Mouse (Mus musculus) heart, adult 10 weeks (tissue): ENCODE data around the gene Nanos2. TPM values are rescaled to one million over a fixed set of nuclear protein-coding genes. Genes with fewer than 3 reads are reported as not detected.

Source experiments
- polyA plus RNA-seq: library from polyadenylated mRNA; stranded (reverse); fragments of 350-450 nt; fragmentation: Illumina TruSeq; extraction: RNeasy Lipid Tissue Mini Kit (QIAGEN cat#74804); gene quantifications from one replicate; pipeline ENCODE4 v1.2.3, GENCODE M21; 2014; ENCODE audit warnings: low read depth, low replicate concordance

The Nanos2 gene
- not detected for polyA plus RNA-seq

GRCm38 (mm10) chr7:18987100-18987499 is at the start of gene Nanos2:
Gene Nanos2 (plus strand): TSS chr7:18987400.

GRCm38 (mm10) chr7:18990601-18991295 is 3.5 kb downstream of the Nanos2 start, which contains the start of gene Mypop:
Gene Mypop (plus strand): TSS chr7:18991245.

GRCm38 (mm10) chr7:19003902-19004630 is 16.9 kb downstream of the Nanos2 start, which contains the start of gene Irf2bp1:
Gene Irf2bp1 (plus strand): TSS chr7:19004044.

GRCm38 (mm10) chr7:19023357-19023814 is 36.2 kb downstream of the Nanos2 start, which contains the start of gene Foxa3:
Gene Foxa3 (minus strand): TSS chr7:19023538.

GRCm38 (mm10) chr7:19024096-19024506 is 36.9 kb downstream of the Nanos2 start, which contains the start of gene Sympk:
Gene Sympk (plus strand): TSS chr7:19024377.

Other genes starting within 250 kb of the Nanos2 start
- gene Psg19, start 188.9 kb upstream of the Nanos2 start, polyA plus RNA-seq: not detected
- not detected for gene Psg17, start 165.8 kb upstream of the Nanos2 start, polyA plus RNA-seq
- gene Mill2, start 147.4 kb upstream of the Nanos2 start, polyA plus RNA-seq: 8.8 TPM
- not detected for gene Pglyrp1, start 116.1 kb upstream of the Nanos2 start, polyA plus RNA-seq
- 16.2 TPM for gene Ccdc61, start 77.0 kb upstream of the Nanos2 start, polyA plus RNA-seq
- 2.2 TPM for gene Nova2, start 61.5 kb upstream of the Nanos2 start, polyA plus RNA-seq
- gene Mypop, start 3.8 kb downstream of the Nanos2 start, polyA plus RNA-seq: 3.9 TPM
- 15.7 TPM for gene Irf2bp1, start 16.6 kb downstream of the Nanos2 start, polyA plus RNA-seq
- gene Foxa3, start 36.1 kb downstream of the Nanos2 start, polyA plus RNA-seq: not detected
- gene Sympk, start 37.0 kb downstream of the Nanos2 start, polyA plus RNA-seq: 84.9 TPM
- gene Rsph6a, start 67.3 kb downstream of the Nanos2 start, polyA plus RNA-seq: not detected
- 61.5 TPM for gene Dmwd, start 88.8 kb downstream of the Nanos2 start, polyA plus RNA-seq
- gene Dmpk, start 96.4 kb downstream of the Nanos2 start, polyA plus RNA-seq: 569 TPM
- 11.9 TPM for gene Six5, start 107.2 kb downstream of the Nanos2 start, polyA plus RNA-seq
- gene Gm4969, start 131.0 kb downstream of the Nanos2 start, polyA plus RNA-seq: not detected
- gene Fbxo46, start 132.5 kb downstream of the Nanos2 start, polyA plus RNA-seq: 4.0 TPM
- gene Qpctl, start 161.9 kb downstream of the Nanos2 start, polyA plus RNA-seq: 5.1 TPM
- 49.9 TPM for gene Snrpd2, start 162.3 kb downstream of the Nanos2 start, polyA plus RNA-seq
- gene Gipr, start 178.7 kb downstream of the Nanos2 start, polyA plus RNA-seq: 0.89 TPM
- 36.9 TPM for gene Eml2, start 189.0 kb downstream of the Nanos2 start, polyA plus RNA-seq
- 8.0 TPM for gene Gpr4, start 225.1 kb downstream of the Nanos2 start, polyA plus RNA-seq
- gene Opa3, start 240.9 kb downstream of the Nanos2 start, polyA plus RNA-seq: 69.0 TPM